Mouse (Mus musculus) kidney, postnatal 0 days (tissue): ENCODE results near the gene Eml2. TPM values are rescaled to one million over a fixed set of nuclear protein-coding genes. Genes with fewer than 3 reads are reported as not detected.

Source experiments
- ATAC-seq: fragments of 200-750 bp; cut with Nextera tagmentation; replicated peaks from 2 replicates; pipeline ENCODE4 v1.8.0; 2017; ENCODE audit warnings: low read depth, moderate number of reproducible peaks, moderate TSS enrichment, moderate library complexity; ENCODE audit not compliant: low FRiP score
- DNase-seq: peaks from one replicate; pipeline ENCODE4 v3.0.0-alpha.2; 2016; ENCODE audit warnings: low spot score
- H3K27ac ChIP-seq: fragments of 300-500 bp; sonication (generic); 2 replicates; pipeline ENCODE4 v1.5.1; 2014; ENCODE audit warnings: mild to moderate bottlenecking
- H3K27me3 ChIP-seq: fragments of 300-500 bp; sonication (generic); 2 replicates; pipeline ENCODE4 v1.6.1; 2014; ENCODE audit warnings: low read length, mixed read lengths; ENCODE audit not compliant: insufficient read depth
- H3K36me3 ChIP-seq: fragments of 300-500 bp; sonication (generic); 2 replicates; pipeline ENCODE4 v1.6.1; 2014; ENCODE audit warnings: low read length, mixed read lengths; ENCODE audit not compliant: insufficient read depth
- H3K4me1 ChIP-seq: fragments of 300-500 bp; sonication (generic); replicated peaks from 2 replicates; pipeline ENCODE4 v1.6.1; 2014; ENCODE audit warnings: antibody characterized with exemption, low read length, mixed read lengths; ENCODE audit not compliant: insufficient read depth
- H3K4me2 ChIP-seq: fragments of 300-500 bp; sonication (generic); 2 replicates; pipeline ENCODE4 v1.6.1; 2014; ENCODE audit warnings: mild to moderate bottlenecking, low read length, moderate library complexity, mixed read lengths
- H3K4me3 ChIP-seq: fragments of 300-500 bp; sonication (generic); replicated peaks from 2 replicates; pipeline ENCODE4 v1.5.1; 2014; ENCODE audit warnings: low read depth, low read length
- H3K9ac ChIP-seq: fragments of 300-500 bp; sonication (generic); 2 replicates; pipeline ENCODE4 v1.6.1; 2014; ENCODE audit warnings: low read depth, low read length
- H3K9me3 ChIP-seq: fragments of 300-500 bp; sonication (generic); replicated peaks from 2 replicates; pipeline ENCODE4 v1.6.1; 2016; ENCODE audit warnings: low read length, inconsistent platforms, mixed read lengths
- CTCF ChIP-seq: IDR thresholded peaks from 2 replicates; pipeline ENCODE4 v1.5.1; 2016; ENCODE audit warnings: antibody characterized with exemption, low read depth, mild to moderate bottlenecking, moderate library complexity
- WGBS: fragments of 180-500 bp; shearing (Covaris S2); extraction: QIAGEN DNeasy Blood & Tissue Kit; methylation state at CpG from one replicate; pipeline ENCODE4 v1.1.7; 2014; 5-methylcytosine and 5-hydroxymethylcytosine counted together
- polyA plus RNA-seq: library from polyadenylated mRNA; unstranded; fragments of >200 nt; fragmentation: Nextera tagmentation; extraction: Ambion mirVana; gene quantifications from 2 replicates; pipeline ENCODE4 v1.2.1, GENCODE M21; 2015

Eml2 gene
- polyA plus RNA-seq, 1 experiment from 2014 or later = 10.6 TPM

DNA sequence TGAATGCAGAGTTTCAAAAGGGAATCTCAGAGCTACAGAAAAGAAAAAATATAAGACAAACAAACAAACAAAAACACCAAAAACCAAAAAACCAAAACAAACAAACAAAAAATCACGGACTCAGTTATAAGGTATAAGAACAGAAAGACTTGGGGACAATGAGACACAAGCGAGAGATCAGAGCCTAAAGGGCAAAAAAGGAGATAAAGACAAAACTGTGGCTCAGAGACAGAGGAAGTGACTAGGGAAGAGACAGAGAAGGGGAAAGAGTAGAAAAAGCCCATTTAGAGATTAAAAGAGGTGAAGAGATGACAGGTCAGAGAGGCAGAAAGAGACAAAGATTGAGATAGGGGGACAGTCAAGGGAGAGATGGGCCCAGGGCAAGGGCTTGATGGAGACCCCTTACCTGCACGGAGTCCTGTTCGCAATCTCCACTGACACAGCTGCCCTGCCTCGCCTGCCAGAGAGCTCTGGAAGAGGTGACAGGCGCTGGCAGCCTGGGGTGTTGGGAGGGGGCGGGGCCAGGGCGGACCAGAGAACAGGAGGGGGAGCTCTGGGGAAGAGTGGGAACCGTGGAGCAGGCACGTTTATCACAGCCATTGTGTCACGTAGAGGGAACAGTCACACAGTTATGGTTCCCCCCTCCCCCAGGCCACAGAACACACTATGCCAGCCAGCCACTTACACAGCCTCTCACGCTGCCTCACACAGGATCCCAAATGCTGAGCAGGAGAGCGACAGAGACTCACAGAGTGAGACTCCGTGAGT, 10.4 kb upstream of the Eml2 start, which contains the start of gene Gipr:
Gene Gipr (minus strand): TSS at position 472 of the 768 bp plus-strand sequence.
- TF ChIP-seq CTCF = no peak
- ATAC-seq = no peak
- no peaks in the 10 kb centered on the region for H3K27me3 ChIP-seq
- 12% methylated on average over 14 of the region's 14 CpGs for WGBS
- H3K27ac ChIP-seq = no peak within 1 kb of the TSS
- peaks cover 22% of the 10 kb centered on the region for H3K4me1 ChIP-seq
- no peak for DNase-seq
- no peak within 1 kb of the TSS for H3K4me3 ChIP-seq
- H3K4me2 ChIP-seq = peak within 1 kb of the TSS; percentile 21
- no peaks in the 10 kb centered on the region for H3K9me3 ChIP-seq
- H3K36me3 ChIP-seq = no peaks in the 10 kb centered on the region
- no peak within 1 kb of the TSS for H3K9ac ChIP-seq

- Histone ChIP-seq H3K9me3 (no peaks in the 10 kb centered on the region), H3K9ac (no peak overlapping the region), H3K36me3 (no peaks in the 10 kb centered on the region), H3K4me2 (no peak overlapping the region), H3K27ac (no peak overlapping the region), H3K27me3 (no peaks in the 10 kb centered on the region), H3K4me3 (no peak overlapping the region), H3K4me1 (peaks cover 26% of the 10 kb centered on the region)
- 82% methylated on average over 3 of the region's 3 CpGs for WGBS
- peak; percentile 38; the same call in 1 of the 2 replicates for TF ChIP-seq CTCF
- ATAC-seq (no peak), DNase-seq (no peak)
Measured at GRCm38 (mm10) chr7:19166990-19167389, 9.2 kb upstream of the Eml2 start.

DNA sequence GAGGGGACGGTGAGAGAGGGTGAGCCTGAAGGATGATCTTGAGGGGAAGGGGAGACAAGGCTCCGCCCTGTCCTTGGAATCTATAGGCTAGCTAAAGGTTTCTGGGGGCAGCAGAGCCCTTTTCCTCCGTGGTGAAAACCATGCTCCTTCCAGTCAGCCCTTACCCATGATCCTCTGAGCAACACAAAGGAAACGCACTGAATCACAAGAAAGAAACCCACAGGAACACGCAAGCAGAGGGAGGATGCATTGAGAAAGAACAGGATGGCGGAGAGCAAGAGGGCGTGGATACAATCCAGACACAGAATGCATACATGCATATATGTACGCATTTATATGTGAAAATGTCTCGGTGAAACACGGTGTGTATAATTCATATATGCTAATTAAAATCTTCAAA, 6.7 kb upstream of the Eml2 start:
- Histone ChIP-seq H3K4me2 (no peak overlapping the region), H3K27ac (0 out of 2 replicates have a peak overlapping the region, but pooled peaks have one; percentile 31)

DNA sequence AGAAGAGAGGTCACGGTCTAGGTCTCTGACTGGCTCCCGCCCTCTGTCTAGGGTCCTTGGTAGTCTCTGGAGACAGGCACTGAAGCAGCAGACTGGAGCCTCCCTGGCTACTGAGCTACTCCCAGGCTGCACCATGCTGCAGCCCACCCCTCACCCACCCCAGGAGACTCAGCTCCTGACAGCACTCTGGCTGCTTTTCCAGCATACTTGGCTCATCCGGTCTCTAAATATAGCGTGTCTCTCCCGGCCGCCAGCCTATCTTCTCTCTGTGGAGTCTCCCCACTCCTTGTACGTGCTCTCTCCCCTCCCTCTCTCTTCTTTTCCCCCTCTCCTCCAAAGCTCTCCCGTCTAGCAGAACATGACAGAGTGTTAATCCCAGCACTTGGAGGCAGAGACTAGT, 6.1 kb upstream of the Eml2 start:
- 28% methylated on average over 8 of the region's 8 CpGs for WGBS
- peaks cover 14% of the 10 kb centered on the region for H3K4me1 ChIP-seq
- H3K4me2 ChIP-seq = no peak overlapping the region
- no peaks in the 10 kb centered on the region for H3K36me3 ChIP-seq
- TF ChIP-seq CTCF = no peak
- peak; percentile 61 for DNase-seq
- no peak for ATAC-seq
- no peaks in the 10 kb centered on the region for H3K27me3 ChIP-seq
- H3K4me3 ChIP-seq = no peak overlapping the region
- H3K9ac ChIP-seq = no peak overlapping the region
- H3K27ac ChIP-seq = peak overlapping the region; percentile 31; the same call in 1 of the 2 replicates
- no peaks in the 10 kb centered on the region for H3K9me3 ChIP-seq

More for the DNA sequence above, 6.7 kb upstream of the Eml2 start:
- no peak overlapping the region for H3K9ac ChIP-seq
- peaks cover 19% of the 10 kb centered on the region for H3K4me1 ChIP-seq
- H3K9me3 ChIP-seq = no peaks in the 10 kb centered on the region
- DNase-seq (no peak), ATAC-seq (no peak)
- no peaks in the 10 kb centered on the region for H3K36me3 ChIP-seq
- WGBS = 61% methylated on average over 10 of the region's 10 CpGs
- no peaks in the 10 kb centered on the region for H3K27me3 ChIP-seq
- H3K4me3 ChIP-seq = no peak overlapping the region
- no peak for TF ChIP-seq CTCF

DNA sequence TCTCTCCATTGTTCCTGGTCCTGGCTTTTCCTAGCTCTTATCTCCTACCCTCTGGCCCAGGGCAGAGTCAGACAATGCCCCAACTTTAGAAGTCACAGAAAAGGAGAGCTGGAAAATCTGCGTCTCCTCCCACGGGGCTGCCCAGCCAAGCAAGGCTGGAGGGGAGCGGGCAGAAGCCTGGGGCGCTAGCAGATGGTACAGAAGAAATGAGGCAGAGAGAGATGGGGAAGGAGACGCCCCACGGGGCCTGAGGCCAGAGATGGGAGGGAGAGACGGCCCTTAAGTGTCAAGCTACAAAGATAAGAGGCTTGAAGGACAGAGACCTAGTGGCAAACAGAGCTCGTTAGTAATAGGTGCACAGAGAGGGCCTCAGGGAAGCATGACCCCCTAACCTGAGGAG, 4.4 kb upstream of the Eml2 start:
- 29% methylated on average over 8 of the region's 8 CpGs for WGBS
- H3K4me2 ChIP-seq = no peak overlapping the region
- H3K36me3 ChIP-seq = no peaks in the 10 kb centered on the region
- H3K27ac ChIP-seq = no peak overlapping the region
- ATAC-seq = no peak
- peaks cover 15% of the 10 kb centered on the region for H3K27me3 ChIP-seq
- no peak overlapping the region for H3K4me3 ChIP-seq
- DNase-seq = no peak
- H3K9ac ChIP-seq = no peak overlapping the region
- H3K4me1 ChIP-seq = peaks cover 9% of the 10 kb centered on the region
- no peak for TF ChIP-seq CTCF
- H3K9me3 ChIP-seq = no peaks in the 10 kb centered on the region

- peaks cover 25% of the 10 kb centered on the region for H3K27me3 ChIP-seq
- no peak overlapping the region for H3K9ac ChIP-seq
- ATAC-seq (peak; percentile 66), DNase-seq (peak; percentile 93)
- H3K36me3 ChIP-seq = no peaks in the 10 kb centered on the region
- H3K4me3 ChIP-seq = no peak overlapping the region; the same call in 1 of the 2 replicates
- TF ChIP-seq CTCF = peak; percentile 94
- peaks cover 9% of the 10 kb centered on the region for H3K4me1 ChIP-seq
- no peak overlapping the region for H3K27ac ChIP-seq
- H3K9me3 ChIP-seq = no peaks in the 10 kb centered on the region
- WGBS = 2% methylated on average over 17 of the region's 17 CpGs
- peak overlapping the region; percentile 42 for H3K4me2 ChIP-seq
Measured at GRCm38 (mm10) chr7:19172874-19173273, 3.3 kb upstream of the Eml2 start.
